Mouse (Mus musculus) c-Kit-positive CD71-positive TER-119-negative erythroid progenitor cells, embryonic 14.5 days (primary cell): ENCODE measurements around the gene Ppard.
"Not testable (repeated sequence)": the region's sequence is repeated elsewhere in the genome, so short reads cannot be mapped to it uniquely, and the experiment has no call there.

Experiments used
- DNase-seq: peaks from one replicate; pipeline ENCODE4 v3.0.0-alpha.2; 2013; ENCODE audit warnings: low read depth

Gene Ppard

DNA sequence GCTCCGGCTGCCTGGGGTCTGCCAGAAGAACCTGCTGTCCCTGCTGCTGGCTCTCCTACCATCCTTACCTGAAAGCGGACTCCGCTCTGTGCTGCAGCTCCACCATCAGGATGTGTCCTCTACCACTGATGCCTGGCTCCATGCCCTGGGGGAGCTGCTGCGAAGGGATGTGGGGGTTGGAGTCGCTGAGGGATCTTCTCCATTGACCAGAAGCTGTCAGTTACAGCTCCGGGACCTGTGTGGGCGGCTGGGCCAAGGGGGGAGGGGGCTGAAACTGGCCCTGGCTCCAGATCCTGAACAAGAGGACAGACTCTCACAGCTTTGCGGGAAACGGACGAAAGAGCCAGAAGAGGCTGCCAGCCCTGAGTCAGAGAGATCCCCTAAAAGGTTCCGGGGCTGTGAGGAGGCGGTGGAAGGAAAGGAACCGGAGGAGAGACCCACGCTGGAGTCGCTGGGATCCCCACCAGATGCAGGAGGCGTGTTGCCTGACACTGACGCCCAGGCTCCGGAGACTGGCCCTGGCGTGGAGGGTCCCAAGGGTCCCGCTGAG is 83.2 kb downstream of the Ppard start:
- no peak for DNase-seq

DNA sequence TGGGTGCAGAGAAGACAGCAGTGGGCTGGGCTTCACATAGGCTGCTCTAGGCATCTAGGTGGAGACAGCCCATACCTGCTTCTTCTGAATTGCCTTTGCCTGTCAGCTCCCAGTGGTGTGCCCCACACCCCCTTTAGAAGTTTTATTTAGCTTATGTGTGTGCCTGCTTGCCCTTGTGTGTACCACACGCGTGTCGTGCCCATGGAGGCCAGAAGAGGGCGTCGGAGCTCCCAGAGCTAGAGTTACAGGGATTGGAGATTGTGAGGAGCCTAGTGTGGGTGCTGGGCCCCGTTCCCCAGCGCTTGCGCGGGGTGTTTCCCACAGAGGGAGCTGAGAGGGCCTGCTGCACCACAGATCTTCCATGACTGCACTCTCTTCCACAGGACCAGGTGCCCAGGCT is 84.0 kb downstream of the Ppard start:
- DNase-seq: no peak

DNA sequence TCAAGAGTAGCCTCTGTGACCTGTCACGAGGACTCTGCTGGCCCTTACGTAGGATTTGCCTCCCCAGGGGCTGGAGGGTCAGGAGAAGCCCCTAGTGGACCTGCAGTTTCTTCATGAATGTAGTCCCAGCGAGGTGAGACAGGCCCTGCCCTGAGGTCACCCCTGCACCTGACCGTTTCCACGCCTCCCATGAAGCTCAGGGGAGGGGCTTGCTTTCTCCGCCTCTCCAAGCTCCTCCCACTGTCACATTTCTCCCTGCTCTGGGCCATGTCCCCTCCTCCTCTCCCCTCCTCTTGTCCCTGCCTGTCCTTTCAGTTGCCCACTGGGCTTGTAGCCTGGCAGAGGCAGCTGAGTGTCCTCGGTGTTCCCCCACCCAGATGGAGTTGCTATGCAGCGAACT is 84.6 kb downstream of the Ppard start:
- DNase-seq: no peak

DNA sequence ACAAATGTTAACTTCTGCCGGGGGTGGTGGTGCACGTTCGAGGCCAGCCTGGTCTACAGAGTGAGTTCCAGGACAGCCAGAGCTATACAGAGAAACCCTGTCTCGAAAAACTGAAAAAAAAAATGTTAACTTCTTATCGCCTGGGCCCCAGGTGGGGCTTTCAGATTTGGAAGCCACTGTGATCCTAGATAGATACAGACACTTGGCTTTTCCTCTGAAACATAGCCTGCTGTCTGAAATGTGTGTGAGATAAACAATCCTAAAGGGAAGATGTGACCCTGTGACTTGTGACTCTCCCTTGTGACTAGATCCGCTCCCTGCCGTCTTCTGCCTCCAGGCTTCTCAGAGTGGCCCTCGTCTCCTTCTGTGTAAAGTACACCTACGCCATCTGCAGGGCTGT is 85.2 kb downstream of the Ppard start:
- peak; percentile 74 for DNase-seq

DNA sequence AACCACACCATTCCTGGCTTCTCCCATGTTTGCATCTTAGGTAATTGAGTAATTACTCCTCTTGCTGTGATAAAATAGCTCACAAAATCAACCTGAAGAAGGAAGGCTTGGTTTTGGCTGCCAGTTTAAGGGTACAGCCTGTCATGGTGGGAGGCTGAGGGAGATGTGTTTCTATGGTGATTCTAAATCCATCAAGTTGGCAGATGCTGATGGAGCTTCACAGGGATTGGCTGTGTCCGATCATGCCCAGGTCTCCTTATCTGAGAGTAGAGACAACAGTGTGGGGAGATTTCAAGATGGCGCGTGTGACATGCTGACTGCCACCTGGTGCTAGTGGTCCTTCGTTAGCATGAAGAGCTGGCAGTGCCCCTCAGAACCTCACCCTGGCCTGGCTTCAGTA is 89.2 kb downstream of the Ppard start:
- no peak for DNase-seq

DNA sequence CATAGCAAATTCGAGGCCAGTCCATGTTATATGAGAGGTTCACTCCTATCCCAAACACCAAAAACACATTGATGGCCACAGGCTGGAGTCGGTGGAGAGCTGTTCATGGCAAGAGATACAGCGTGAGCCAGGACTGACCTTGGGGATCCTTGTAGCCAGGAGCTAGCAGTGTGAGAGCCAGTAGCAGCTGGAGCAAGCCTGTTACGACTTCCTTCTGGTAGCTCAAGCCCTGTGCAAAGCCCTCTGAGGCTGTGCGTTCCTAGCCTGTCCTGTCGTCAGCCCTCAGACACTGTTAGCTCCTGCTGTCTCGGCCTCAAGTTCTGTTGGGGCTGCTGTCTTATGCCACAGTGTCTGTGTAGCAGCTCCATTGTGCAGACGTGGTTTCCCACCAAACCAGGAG is 91.3 kb downstream of the Ppard start:
- no peak for DNase-seq

DNA sequence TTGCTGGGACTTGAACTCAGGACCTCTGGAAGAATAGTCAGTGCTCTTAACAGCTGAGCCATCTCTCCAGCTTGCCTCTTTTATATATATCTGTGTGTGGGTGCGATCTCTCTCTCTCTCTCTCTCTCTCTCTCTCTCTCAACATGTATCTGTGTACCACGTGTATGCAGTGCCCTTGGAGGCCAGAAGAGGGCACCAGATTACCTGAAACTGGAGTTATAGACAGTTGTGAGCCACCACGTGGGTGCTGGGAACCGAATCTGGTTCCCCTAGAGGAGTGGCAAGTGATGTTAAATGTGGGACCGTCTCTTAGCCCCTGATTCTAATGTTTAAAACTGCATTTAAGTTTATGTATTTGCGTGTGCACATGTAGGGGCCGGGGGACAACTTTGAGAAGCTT is 91.9 kb downstream of the Ppard start:
- not testable (repeated sequence) for DNase-seq

DNA sequence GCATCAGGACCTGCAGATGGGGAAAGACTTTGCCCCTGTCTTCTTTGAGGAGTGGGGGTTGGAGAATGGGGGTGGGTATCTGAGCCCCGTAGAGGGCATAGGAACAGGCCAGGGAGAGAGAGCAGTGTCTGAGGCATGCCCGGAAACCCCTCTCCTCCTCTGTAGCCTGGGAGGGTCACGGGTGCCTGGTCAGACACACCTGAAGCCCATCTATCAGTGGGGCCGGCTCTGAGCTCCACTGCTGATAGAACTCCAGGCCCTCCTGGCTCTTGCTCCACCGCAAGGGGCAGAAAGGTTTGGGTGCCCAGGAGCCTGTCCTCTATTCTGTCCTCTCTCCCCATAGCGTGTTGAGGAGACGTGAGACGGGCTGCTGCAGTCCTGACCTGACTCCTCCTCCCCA is 93.3 kb downstream of the Ppard start:
- no peak for DNase-seq

DNA sequence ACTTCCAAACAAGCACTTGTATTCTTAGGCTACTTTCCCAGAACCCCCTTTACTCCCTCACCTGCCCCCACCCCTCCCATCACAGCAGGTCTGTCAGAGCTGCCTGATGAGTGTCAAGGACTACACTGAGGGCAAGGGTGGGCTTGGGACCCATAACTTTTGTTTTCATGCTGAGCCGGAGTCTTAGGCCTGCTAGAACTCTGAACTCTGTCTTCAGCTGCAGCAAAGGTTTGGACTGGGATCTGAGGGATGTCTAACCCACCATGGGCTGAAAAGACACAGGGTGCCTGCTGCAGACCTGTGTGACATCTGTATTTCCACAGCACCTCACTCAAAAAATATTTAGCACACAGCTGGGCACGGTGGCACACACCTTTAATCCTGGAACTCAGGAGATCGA is 94.5 kb downstream of the Ppard start:
- no peak for DNase-seq

DNA sequence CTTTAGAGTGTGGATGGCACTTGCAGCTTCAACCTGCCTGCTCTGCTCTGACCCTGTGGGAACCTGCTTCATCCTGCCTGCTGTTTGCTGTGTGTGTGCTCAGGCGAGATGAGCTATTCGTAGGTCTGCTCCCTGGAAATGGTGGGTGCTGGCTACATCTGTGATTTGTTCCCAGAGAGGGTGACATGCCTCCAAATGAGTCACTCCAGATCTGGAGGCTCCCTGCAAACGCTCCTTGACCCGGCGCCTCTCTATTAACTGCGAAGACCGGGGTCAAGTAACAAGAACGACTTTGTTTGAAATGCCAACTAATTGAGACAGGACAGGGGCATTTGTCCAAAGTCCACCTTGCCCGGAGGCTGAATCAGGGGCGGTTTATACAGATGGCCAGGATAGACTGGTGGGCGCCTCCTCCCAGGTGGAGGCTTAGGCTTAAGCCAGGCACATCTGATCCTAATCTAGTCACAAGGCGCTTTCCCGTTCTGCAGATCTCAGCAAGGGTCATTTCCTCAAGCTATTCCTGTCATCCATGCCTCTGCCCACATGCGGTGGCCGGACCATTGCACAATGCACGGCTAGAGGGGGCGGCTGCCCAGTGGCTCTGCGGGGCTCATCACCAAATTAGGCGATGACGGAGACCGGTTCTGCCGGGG is 95.3 kb downstream of the Ppard start:
- DNase-seq: no peak

DNA sequence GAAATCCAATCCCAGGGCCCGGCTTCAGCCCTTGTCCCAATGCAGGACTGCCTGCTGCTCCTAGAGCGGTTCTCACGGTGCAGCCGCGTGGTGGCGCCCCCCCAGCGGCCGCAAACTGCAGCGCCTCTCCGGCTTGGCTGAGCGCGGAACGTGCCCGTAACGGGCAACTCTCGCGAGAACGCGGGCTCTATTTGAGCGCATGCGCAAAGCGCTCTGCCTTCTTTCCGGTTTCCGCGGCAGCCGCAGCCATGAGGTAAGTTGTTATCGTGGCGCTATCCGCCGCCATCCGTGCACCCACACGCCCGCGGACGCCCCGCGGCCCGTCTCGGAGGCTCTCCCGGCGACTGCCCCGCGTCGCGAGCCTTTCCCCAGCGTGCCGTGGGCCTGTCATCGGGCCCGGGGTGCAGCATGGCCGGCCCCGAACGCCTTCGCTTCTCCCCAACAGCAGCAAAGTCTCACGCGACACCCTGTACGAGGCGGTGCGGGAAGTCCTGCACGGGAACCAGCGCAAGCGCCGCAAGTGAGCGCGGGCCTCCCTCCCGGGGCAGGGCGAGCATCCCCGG is 95.9 kb downstream of the Ppard start, which contains the start of gene Rpl10a:
Rpl10a (plus strand) TSS at position 106 of the 563 bp plus-strand sequence.
- peak; percentile 86 for DNase-seq

DNA sequence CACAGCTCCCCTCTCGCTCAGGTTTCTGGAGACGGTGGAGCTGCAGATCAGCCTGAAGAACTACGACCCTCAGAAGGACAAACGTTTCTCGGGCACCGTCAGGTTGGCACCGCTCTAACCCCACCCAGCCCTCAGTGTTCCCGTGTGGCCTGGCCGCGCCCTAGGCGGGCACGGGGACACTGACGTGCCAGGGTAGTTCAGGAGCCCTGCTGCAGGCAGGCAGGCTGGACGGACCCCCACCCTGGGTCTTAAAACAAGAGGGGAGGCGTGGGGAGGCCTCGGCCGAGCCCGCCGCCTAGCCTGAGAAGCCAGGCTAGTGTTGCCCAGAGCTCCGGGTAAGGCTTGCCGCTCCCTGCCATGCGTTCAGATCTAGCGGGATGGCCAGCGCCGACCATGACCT is 96.4 kb downstream of the Ppard start:
- DNase-seq: no peak

DNA sequence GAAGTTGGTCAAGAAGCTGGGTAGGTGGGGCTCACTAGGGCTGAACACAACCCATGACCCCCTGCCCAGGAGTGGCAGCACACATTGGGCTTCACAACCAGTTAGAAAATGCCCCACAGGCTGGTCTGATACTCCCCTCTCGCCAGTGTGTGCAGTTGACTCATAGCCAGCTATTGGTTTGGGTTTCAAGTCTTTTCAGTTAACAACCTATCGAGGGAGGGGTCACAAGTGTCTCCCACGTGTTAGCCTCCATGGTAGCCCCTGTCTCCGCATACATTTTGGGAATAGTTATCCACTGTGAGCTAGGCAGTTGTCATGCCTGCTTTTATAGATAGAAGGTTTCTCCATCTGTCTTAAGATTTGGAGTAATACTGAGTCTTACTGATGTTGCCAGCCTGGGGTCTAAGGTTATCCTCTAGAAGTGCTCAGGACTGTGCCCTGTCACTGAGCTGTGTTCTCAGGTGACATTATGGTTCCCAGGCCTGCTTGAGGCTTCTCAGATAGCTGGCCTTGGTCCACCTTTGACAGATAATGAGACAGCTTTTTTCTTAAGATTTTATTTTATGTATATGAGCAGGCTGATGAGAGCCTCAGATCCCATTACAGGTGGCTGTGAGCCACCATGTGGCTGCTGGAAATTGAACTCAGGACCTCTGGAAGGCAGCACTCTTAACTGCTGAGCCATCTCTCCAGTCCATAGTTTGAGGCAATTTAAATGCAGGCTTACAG is 97.2 kb downstream of the Ppard start:
- no peak for DNase-seq

DNA sequence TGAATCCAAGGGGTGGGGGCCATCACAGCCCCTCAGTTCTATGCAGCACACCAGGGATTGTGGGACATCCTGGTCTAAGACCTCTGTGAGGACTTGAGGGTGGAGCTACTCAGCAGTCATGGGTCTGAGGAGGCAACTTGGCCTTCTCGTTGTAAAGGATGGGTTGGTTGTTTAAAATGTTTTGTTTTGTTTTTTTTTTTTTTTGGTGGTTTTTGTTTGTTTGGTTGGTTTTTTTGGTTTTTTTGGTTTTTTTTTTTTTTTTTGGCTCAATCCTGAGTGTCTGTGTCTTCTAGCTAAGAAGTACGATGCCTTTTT is 97.7 kb downstream of the Ppard start:
- DNase-seq: no peak

DNA sequence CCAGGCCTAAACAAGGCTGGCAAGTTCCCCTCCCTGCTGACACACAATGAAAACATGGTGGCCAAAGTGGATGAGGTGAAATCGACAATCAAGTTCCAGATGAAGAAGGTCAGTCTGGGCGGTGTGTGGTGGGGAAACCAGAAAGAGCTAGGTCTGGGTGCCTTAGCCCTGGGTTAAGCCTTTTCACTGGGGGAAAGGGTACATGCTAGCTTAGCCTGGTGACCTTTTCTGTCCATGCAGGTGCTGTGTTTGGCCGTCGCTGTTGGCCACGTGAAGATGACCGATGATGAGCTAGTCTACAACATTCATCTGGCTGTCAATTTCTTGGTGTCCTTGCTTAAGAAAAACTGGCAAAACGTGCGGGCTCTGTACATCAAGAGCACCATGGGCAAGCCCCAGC is 98.1 kb downstream of the Ppard start:
- not testable (repeated sequence) for DNase-seq

DNA sequence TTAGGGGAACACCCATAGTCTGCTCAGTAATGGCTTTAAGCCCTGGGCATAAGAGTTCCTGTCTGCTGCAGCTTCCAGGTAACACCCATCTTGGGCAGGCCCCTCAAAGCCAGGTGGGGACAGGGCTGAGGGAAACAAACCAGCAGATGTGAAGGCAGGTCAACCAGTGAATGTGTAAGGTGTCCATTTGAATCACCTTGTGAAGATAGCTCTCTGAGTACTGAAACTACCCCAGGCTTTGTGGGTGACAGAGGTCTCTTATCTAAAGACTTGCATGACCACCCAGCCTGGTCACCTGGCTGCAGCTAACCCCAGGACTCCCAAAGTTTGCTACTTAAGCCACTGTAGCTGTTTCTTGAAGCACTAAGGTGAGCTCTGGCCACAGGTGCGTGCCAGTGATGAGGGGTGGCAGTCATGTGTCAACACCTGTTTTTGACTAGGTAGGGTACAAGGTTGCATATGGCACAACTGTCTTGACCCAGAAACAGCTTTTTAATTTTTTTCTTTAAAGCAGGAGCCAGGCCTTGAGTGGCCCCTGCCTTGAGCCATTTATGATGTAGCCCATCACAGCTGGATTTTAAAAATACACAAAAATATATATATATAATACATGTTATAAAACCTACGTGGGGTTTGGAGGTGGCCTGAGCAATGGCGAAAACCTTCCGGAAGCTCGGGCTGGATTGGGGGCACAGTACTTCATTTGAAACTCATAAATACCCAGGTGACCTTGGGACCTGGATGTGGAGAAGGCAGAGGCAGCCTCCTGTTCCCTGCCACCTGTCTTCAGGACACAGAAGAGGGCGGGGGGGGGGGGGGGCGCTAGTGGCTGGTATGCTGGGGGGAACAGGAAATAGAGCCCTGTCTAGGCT is 99.0 kb downstream of the Ppard start:
- DNase-seq: no peak

DNA sequence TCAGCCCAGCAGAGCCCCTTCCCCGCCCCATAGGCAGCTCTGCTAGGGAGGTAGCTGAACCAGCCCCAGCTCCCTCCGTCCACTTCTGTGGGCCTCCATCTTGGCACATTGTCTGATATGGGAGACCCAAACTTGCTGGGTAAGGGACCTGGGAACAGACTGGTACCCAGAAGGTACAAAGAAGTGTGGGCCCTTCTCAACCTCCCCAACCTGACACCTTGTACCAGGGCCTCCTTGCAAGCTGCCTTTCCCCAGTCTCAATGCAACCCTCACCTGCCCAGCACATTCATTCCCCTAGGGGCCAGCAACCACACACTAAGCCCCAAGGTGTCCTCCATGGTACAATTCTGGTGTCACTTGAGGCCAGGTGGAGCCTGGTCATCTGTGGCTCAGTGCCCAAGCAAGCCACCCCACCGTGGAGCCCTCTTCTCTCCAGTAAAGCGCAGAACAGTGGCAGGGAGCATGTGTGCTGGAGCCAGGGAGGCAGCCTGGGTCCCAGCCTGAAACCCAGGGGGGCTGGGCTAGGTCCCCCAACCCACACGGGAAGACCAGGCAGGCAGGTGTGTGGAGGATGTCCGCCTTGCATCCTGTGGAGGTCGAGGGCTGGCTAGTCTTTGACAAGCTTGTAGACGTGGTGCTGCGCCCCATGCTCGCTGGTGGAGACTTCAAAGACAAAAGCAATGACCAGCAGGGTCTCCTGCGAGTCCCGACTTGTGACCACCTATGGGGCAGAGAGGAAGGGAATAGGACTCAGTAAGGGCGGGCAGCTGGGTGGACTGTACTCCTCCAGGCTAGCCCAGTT is 99.8 kb downstream of the Ppard start:
- no peak for DNase-seq

DNA sequence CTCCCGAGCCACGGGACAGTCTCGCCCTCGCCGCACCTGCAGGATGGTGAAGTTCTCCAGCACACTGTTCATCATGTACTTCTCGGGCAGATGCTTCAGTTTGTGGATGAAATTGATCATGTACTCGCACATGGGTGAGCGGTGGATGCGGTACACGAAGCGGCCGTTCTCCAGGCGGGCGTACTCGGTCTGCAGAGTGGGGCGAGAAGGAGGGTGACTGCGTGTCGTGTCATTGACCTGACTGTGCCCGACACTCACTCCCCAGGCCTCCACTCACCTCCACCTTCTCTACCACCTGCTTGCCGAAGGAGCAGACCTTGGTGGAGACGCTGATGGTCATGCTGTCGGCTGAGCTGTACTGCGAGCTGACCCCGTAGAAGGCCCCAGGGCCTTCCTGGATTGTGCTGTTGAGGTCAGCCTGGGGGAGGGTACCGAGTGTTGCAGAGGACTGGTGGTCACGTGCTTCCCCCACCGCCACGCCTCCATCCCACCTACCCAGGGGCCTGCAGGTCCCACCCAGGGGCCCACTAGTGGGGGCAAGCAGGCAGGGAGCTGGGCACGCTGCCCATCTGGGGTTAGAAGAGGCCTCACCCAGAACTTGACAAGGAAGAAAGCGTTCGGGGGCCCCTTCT is 100.5 kb downstream of the Ppard start:
- DNase-seq: no peak

DNA sequence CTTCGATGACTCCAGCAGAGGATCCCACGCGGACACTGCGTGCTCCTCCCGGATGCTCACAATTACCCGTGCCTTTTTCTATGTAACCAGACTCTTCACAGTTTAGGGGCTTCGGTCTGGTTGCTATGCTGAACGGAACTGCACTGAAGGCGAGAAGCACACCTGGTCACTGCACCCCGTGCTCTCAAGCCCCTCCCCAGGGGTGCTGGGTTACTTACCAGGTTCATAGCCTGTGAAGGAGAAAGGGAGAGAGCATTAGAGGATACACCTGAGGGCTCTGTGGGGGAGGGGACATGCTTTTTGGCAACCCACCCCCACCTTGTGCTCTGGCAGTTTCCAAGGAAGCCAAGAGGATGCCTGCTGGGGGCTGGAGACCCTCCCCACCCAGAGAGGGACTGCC is 102.8 kb downstream of the Ppard start:
- DNase-seq: no peak

DNA sequence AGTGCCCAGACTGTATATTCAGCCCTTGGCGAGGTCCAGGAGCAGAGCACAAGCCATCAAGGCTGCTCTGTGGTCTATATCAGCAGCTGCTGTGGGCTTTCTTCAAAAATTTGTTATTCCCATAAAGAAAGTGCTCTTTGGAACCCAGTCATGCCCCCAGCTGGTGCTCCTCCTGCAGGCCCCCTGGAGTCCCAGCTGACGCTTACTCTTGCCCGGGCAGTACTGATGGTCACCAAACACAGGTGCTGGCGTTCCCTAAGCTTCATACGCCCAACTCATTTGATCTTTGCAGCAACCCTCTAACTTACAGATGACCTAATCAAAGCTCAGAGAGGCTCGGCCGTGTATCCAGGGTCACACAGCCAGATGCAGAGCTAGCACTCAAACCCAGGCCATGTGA is 105.0 kb downstream of the Ppard start:
- no peak for DNase-seq

DNA sequence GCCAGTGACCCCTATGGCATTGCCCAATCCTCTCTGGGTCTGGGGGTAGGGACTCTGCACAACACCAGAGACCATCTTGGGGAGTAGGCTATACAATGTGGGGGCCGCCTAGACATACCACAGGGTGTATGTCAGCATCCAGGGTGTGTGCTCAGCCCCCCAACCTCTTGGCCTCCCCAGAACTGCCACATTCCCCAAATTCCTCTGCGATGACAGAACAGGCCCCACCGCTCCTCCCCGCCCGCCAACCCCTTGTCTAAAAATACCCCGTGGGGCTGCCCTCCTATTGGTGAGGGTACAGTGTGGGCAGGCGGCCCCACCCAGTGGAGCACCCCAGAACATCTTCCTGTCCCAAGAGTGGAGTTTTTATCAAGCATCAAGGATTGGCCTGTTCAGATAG is 108.1 kb downstream of the Ppard start:
- no peak for DNase-seq
